Mouse (Mus musculus) embryonic facial prominence, embryonic 15.5 days (tissue): ENCODE measurements around the gene Acadm. TPM values are rescaled to one million over a fixed set of nuclear protein-coding genes. Genes with fewer than 3 reads are reported as not detected.
A peak's percentile ranks its signal among the peaks of the same experiment; 100 is the strongest.

Experiments
- ATAC-seq: fragments of 200-750 bp; cut with Nextera tagmentation; 2 replicates; pipeline ENCODE4 v1.8.0; 2017; ENCODE audit warnings: low read depth, moderate TSS enrichment; ENCODE audit not compliant: insufficient number of reproducible peaks, low FRiP score, low TSS enrichment
- H3K27ac ChIP-seq: fragments of 300-500 bp; sonication (generic); replicated peaks from 2 replicates; pipeline ENCODE4 v1.5.1; 2015; ENCODE audit warnings: mild to moderate bottlenecking, inconsistent platforms
- H3K27me3 ChIP-seq: fragments of 300-500 bp; sonication (generic); 2 replicates; pipeline ENCODE4 v1.6.1; 2015; ENCODE audit warnings: inconsistent platforms
- H3K36me3 ChIP-seq: fragments of 300-500 bp; sonication (generic); 2 replicates; pipeline ENCODE4 v1.6.1; 2015; ENCODE audit warnings: mild to moderate bottlenecking, inconsistent platforms
- H3K4me1 ChIP-seq: fragments of 300-500 bp; sonication (generic); 2 replicates; pipeline ENCODE4 v1.6.1; 2015; ENCODE audit warnings: inconsistent platforms
- H3K4me2 ChIP-seq: fragments of 300-500 bp; sonication (generic); replicated peaks from 2 replicates; pipeline ENCODE4 v1.6.1; 2015; ENCODE audit warnings: mild to moderate bottlenecking, inconsistent platforms
- H3K4me3 ChIP-seq: fragments of 300-500 bp; sonication (generic); replicated peaks from 2 replicates; pipeline ENCODE4 v1.5.1; 2015; ENCODE audit warnings: mild to moderate bottlenecking, inconsistent platforms
- H3K9ac ChIP-seq: fragments of 300-500 bp; sonication (generic); 2 replicates; pipeline ENCODE4 v1.6.1; 2015; ENCODE audit warnings: inconsistent platforms
- H3K9me3 ChIP-seq: fragments of 300-500 bp; sonication (generic); replicated peaks from 2 replicates; pipeline ENCODE4 v1.6.1; 2016; ENCODE audit warnings: inconsistent platforms
- WGBS: fragments of 180-500 bp; shearing (Covaris S2); methylation state at CpG from one replicate; pipeline ENCODE4 v1.1.7; 2015; 5-methylcytosine and 5-hydroxymethylcytosine counted together
- polyA plus RNA-seq: library from polyadenylated mRNA; unstranded; fragments of >200 nt; fragmentation: Nextera tagmentation; extraction: Ambion mirVana; gene quantifications from 2 replicates; pipeline ENCODE4 v1.2.1, GENCODE M21; 2015

Gene Acadm
- polyA plus RNA-seq, 1 experiment from 2014 or later = 76.8 TPM

- no peak overlapping the region for H3K27ac ChIP-seq
- no peaks in the 10 kb centered on the region for H3K4me1 ChIP-seq
- no peaks in the 10 kb centered on the region for H3K27me3 ChIP-seq
- H3K9me3 ChIP-seq = no peaks in the 10 kb centered on the region
- no peak overlapping the region for H3K9ac ChIP-seq
- no peaks in the 10 kb centered on the region for H3K36me3 ChIP-seq
- H3K4me3 ChIP-seq = no peak overlapping the region
- WGBS = 70% methylated on average over 6 of the region's 6 CpGs
- no peak overlapping the region for H3K4me2 ChIP-seq
- no peak for ATAC-seq
Measured at GRCm38 (mm10) chr3:153961632-153962389, 17.4 kb upstream of the Acadm start.

DNA sequence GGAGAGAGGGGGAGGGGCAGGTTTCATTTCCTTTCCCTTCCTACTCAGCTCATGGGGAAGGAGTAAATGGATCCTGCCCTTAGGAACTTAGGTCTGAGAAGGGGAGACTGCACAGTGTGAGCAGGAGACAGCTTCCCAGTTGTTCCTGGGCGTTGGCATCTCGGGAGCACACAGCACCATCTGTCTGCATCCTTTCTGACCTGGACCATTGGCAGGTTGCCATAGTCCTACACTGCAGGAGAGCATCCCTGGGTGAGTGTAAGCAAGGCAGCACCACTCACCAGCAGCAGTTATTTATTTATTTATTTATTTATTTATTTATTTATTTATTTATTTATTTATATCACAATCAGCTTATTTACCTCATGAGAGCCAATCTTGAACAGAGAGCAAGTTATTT is 16.5 kb upstream of the Acadm start:
- Histone ChIP-seq H3K9me3 (no peaks in the 10 kb centered on the region), H3K9ac (no peak overlapping the region), H3K27ac (no peak overlapping the region), H3K36me3 (no peaks in the 10 kb centered on the region), H3K4me3 (no peak overlapping the region), H3K4me2 (no peak overlapping the region), H3K4me1 (no peaks in the 10 kb centered on the region), H3K27me3 (no peaks in the 10 kb centered on the region)
- ATAC-seq = 0 out of 2 replicates have a peak, but pooled peaks have one; percentile 20
- WGBS = 66% methylated on average over 2 of the region's 2 CpGs

- no peaks in the 10 kb centered on the region for H3K9me3 ChIP-seq
- H3K27me3 ChIP-seq = no peaks in the 10 kb centered on the region
- no peaks in the 10 kb centered on the region for H3K4me1 ChIP-seq
- H3K9ac ChIP-seq = no peak overlapping the region
- H3K27ac ChIP-seq = no peak overlapping the region
- no peak for ATAC-seq
- H3K36me3 ChIP-seq = no peaks in the 10 kb centered on the region
- no peak overlapping the region for H3K4me3 ChIP-seq
- WGBS = 83% methylated on average over 9 of the region's 9 CpGs
- H3K4me2 ChIP-seq = no peak overlapping the region
Measured at GRCm38 (mm10) chr3:153959731-153960207, 15.3 kb upstream of the Acadm start.

DNA sequence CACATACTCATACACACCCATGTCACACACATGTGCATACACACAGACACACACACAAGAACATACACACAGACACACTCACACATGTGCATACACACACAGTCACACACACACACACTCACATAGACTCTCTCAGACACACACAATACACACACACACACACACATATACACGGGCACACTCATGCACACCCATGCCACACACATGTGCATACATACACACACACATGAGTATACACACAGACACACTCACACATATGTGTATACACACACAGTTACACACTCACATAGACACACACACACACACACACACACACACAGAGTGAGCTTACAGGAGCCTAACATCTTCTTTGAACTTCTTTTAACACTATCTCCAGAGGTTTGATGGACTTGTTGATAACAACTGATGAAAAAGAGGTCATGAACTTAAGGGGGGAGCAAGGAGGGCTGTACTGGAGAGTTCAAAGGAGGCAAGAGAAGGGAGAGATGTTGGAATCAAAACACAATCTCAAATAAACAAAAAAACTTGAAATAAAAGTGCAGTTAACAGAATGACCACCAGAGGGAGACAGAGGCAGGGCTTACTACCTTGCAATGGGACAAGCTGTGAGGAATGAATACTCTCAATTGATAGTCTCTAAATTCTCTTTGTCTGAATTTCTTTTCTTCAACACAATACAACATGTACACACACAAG is 14.8 kb upstream of the Acadm start:
- H3K4me3 ChIP-seq = no peak overlapping the region
- H3K9ac ChIP-seq = no peak overlapping the region
- no peaks in the 10 kb centered on the region for H3K4me1 ChIP-seq
- H3K36me3 ChIP-seq = no peaks in the 10 kb centered on the region
- H3K4me2 ChIP-seq = no peak overlapping the region
- no peaks in the 10 kb centered on the region for H3K9me3 ChIP-seq
- no peaks in the 10 kb centered on the region for H3K27me3 ChIP-seq
- no peak; the same call in 1 of the 2 replicates for ATAC-seq
- no peak overlapping the region for H3K27ac ChIP-seq
- 95% methylated on average over 1 of the region's 1 CpGs for WGBS

DNA sequence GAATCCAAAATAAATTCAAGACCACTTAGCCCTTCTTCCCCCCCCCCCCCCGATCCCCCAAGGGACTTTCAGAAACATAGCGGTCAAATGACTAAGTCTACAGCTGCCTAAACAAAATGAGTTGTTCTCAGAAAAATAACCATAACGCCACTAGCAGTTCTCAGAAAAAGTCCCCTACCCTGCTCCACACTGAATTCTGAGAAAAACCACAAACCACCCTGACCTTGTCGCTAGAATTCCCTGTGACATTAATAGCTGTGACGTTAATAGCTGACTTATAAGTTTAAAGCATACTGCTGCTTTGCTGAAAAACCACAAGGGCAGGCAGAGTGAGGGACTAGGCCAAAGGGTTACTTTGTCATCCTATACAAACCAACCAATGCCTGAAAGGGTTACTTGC is 13.5 kb upstream of the Acadm start:
- Histone ChIP-seq H3K36me3 (no peaks in the 10 kb centered on the region), H3K27ac (no peak overlapping the region), H3K4me1 (no peaks in the 10 kb centered on the region), H3K27me3 (no peaks in the 10 kb centered on the region), H3K9me3 (no peaks in the 10 kb centered on the region), H3K4me2 (no peak overlapping the region), H3K4me3 (no peak overlapping the region), H3K9ac (no peak overlapping the region)
- 76% methylated on average over 5 of the region's 5 CpGs for WGBS
- ATAC-seq = no peak

DNA sequence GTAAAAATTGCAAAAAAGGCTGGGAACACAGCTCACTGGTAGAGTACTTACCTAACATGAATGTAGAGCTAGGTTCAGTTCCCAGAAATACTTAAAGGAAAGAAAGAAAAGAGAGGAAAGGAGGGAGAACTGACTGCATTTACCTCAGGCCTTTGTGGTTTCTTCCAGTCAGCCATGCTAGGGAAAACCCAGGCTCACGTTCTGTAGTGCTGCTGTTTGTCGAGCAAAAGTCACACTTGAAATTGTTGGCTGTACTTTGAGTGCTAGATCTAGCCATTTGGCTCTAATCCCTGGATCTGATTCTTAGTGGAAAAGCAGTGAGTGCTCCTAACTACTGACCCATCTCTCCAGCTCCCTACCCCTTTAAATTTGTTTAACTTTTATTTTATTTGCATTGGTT is 3.7 kb upstream of the Acadm start:
- Histone ChIP-seq H3K27me3 (no peaks in the 10 kb centered on the region), H3K27ac (no peak overlapping the region), H3K36me3 (no peaks in the 10 kb centered on the region), H3K4me1 (peaks cover 3% of the 10 kb centered on the region; the same call in 1 of the 2 replicates), H3K4me3 (no peak overlapping the region), H3K4me2 (no peak overlapping the region), H3K9me3 (no peaks in the 10 kb centered on the region), H3K9ac (no peak overlapping the region)
- no peak for ATAC-seq
- 63% methylated on average over 2 of the region's 2 CpGs for WGBS

GRCm38 (mm10) chr3:153947271-153947670 is 2.8 kb upstream of the Acadm start:
- H3K9me3 ChIP-seq = no peaks in the 10 kb centered on the region
- H3K36me3 ChIP-seq = no peaks in the 10 kb centered on the region
- H3K9ac ChIP-seq = no peak overlapping the region
- no peak overlapping the region for H3K4me2 ChIP-seq
- peaks cover 10% of the 10 kb centered on the region for H3K4me1 ChIP-seq
- H3K4me3 ChIP-seq = no peak overlapping the region
- WGBS = 57% methylated on average over 4 of the region's 4 CpGs
- no peak overlapping the region for H3K27ac ChIP-seq
- ATAC-seq = no peak
- H3K27me3 ChIP-seq = no peaks in the 10 kb centered on the region

- Histone ChIP-seq H3K36me3 (0 out of 2 replicates have a peak, but pooled peaks cover 6% of the 10 kb centered on the region), H3K4me2 (peak overlapping the region; percentile 67), H3K27ac (peak overlapping the region; percentile 93), H3K9me3 (no peaks in the 10 kb centered on the region), H3K4me1 (peaks cover 10% of the 10 kb centered on the region), H3K9ac (peak overlapping the region; percentile 72), H3K27me3 (no peaks in the 10 kb centered on the region), H3K4me3 (peak overlapping the region; percentile 83)
- peak; percentile 35 for ATAC-seq
- under 1% methylated on average over 19 of the region's 19 CpGs for WGBS
Measured at GRCm38 (mm10) chr3:153943901-153944334, 514 bp downstream of the Acadm start.

DNA sequence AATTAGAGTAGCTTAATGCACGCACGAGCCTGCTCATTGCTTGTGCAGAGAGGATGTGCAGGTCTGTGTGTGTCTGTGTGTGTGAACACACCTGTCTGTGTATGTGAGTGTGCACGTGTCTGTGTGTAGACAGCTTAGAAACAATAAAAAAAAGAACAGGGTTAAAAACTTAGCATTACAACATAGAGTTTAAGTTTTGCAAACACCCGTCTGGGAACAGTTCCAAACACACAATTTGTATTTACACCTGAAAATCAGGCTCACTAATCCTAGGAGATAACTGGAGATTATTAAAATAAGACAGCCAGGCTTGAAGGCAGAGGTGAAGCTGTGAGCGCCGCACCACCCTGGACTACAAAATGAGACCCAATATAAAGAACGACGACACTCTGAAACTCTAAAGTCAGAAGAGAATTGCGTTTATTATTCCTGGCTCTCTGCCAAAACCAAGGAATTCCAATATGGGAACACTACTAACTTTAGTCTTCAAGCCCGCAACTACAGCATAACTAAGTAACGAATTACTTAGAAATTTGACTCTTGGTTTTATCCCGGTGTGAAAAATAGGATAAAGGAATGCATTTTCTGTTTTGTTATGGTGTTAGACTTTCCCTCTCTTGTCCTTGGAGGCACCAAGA is 1.3 kb downstream of the Acadm start:
- no peak for ATAC-seq
- H3K27ac ChIP-seq = peak overlapping the region; percentile 93
- H3K4me1 ChIP-seq = peaks cover 10% of the 10 kb centered on the region
- H3K27me3 ChIP-seq = no peaks in the 10 kb centered on the region
- H3K9me3 ChIP-seq = no peaks in the 10 kb centered on the region
- H3K36me3 ChIP-seq = peaks cover 14% of the 10 kb centered on the region
- 16% methylated on average over 12 of the region's 12 CpGs for WGBS
- no peak overlapping the region for H3K9ac ChIP-seq
- H3K4me3 ChIP-seq = peak overlapping the region; percentile 83
- peak overlapping the region; percentile 67 for H3K4me2 ChIP-seq

GRCm38 (mm10) chr3:153941613-153942012 is 2.8 kb downstream of the Acadm start:
- Histone ChIP-seq H3K4me1 (peaks cover 10% of the 10 kb centered on the region), H3K9me3 (no peaks in the 10 kb centered on the region), H3K36me3 (peaks cover 26% of the 10 kb centered on the region), H3K4me2 (no peak overlapping the region), H3K27ac (no peak overlapping the region), H3K9ac (no peak overlapping the region), H3K27me3 (no peaks in the 10 kb centered on the region), H3K4me3 (no peak overlapping the region)
- no peak for ATAC-seq
- 89% methylated on average over 13 of the region's 13 CpGs for WGBS

DNA sequence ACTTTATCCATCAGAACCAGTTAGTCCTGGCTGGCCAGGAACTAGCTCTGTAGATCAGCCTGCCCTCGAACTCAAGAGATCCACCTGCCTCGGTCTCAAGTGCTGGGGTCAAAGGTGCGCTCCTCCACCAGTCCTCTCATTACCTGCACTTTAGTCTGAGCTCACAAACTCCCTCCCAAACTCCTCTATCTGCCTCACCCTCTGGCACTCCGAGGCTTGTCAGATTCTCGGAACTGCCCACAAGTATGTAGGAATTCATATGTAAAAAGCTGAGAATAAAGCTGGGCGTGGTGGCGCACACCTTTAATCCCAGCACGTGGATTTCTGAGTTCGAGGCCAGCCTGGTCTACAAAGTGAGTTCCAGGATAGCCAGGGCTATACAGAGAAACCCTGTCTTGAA is 3.9 kb downstream of the Acadm start:
- 90% methylated on average over 9 of the region's 9 CpGs for WGBS
- ATAC-seq = no peak

More for the DNA sequence above, 3.9 kb downstream of the Acadm start:
- Histone ChIP-seq H3K9me3 (no peaks in the 10 kb centered on the region), H3K27ac (no peak overlapping the region), H3K9ac (no peak overlapping the region), H3K27me3 (no peaks in the 10 kb centered on the region), H3K4me1 (peaks cover 10% of the 10 kb centered on the region), H3K4me3 (no peak overlapping the region), H3K36me3 (peaks cover 30% of the 10 kb centered on the region), H3K4me2 (no peak overlapping the region)
